Mouse (Mus musculus) midbrain, postnatal 0 days (tissue): ENCODE measurements around the gene Eif2b1. TPM values are rescaled to one million over a fixed set of nuclear protein-coding genes. Genes with fewer than 3 reads are reported as not detected.
"Not testable (repeated sequence)": the region's sequence is repeated elsewhere in the genome, so short reads cannot be mapped to it uniquely, and the experiment has no call there.

Experiments
- ATAC-seq: fragments of 200-750 bp; cut with Nextera tagmentation; 2 replicates; pipeline ENCODE4 v1.8.0; 2017; ENCODE audit warnings: moderate number of reproducible peaks, mild to moderate bottlenecking, moderate TSS enrichment, moderate library complexity; ENCODE audit not compliant: low FRiP score
- DNase-seq: peaks from one replicate; pipeline ENCODE4 v3.0.0-alpha.2; 2015; ENCODE audit warnings: low spot score
- H3K27ac ChIP-seq: fragments of 300-500 bp; sonication (generic); 2 replicates; pipeline ENCODE4 v1.5.1; 2014; ENCODE audit warnings: low read depth, mild to moderate bottlenecking, low read length, mixed read lengths
- H3K27me3 ChIP-seq: fragments of 300-500 bp; sonication (generic); 2 replicates; pipeline ENCODE4 v1.6.1; 2014; ENCODE audit warnings: low read length, control low read depth, mixed read lengths; ENCODE audit not compliant: insufficient read depth
- H3K36me3 ChIP-seq: fragments of 300-500 bp; sonication (generic); 2 replicates; pipeline ENCODE4 v1.6.1; 2014; ENCODE audit warnings: low read length, control low read depth, mixed read lengths; ENCODE audit not compliant: insufficient read depth
- H3K4me1 ChIP-seq: fragments of 300-500 bp; sonication (generic); 2 replicates; pipeline ENCODE4 v1.6.1; 2014; ENCODE audit warnings: mild to moderate bottlenecking, control low read depth, antibody characterized with exemption, low read length, mixed read lengths; ENCODE audit not compliant: insufficient read depth
- H3K4me2 ChIP-seq: fragments of 300-500 bp; sonication (generic); 2 replicates; pipeline ENCODE4 v1.6.1; 2014; ENCODE audit warnings: low read depth, mild to moderate bottlenecking, low read length, mixed read lengths; ENCODE audit not compliant: poor library complexity, severe bottlenecking
- H3K4me3 ChIP-seq: fragments of 300-500 bp; sonication (generic); 2 replicates; pipeline ENCODE4 v1.5.1; 2014; ENCODE audit warnings: low read depth, mild to moderate bottlenecking, low read length, moderate library complexity
- H3K9ac ChIP-seq: fragments of 300-500 bp; sonication (generic); replicated peaks from 2 replicates; pipeline ENCODE4 v1.6.1; 2014; ENCODE audit warnings: mild to moderate bottlenecking, low read length, moderate library complexity, mixed read lengths; ENCODE audit not compliant: poor library complexity, severe bottlenecking
- H3K9me3 ChIP-seq: fragments of 300-500 bp; sonication (generic); 2 replicates; pipeline ENCODE4 v1.6.1; 2016; ENCODE audit warnings: low read length, control low read depth
- CTCF ChIP-seq: IDR thresholded peaks from 2 replicates; pipeline ENCODE4 v1.5.1; 2016; ENCODE audit warnings: antibody characterized with exemption, mild to moderate bottlenecking
- WGBS: fragments of 180-500 bp; shearing (Covaris S2); extraction: QIAGEN DNeasy Blood & Tissue Kit; methylation state at CpG from one replicate; pipeline ENCODE4 v1.1.7; 2014; 5-methylcytosine and 5-hydroxymethylcytosine counted together
- polyA plus RNA-seq: library from polyadenylated mRNA; unstranded; fragments of >200 nt; fragmentation: Nextera tagmentation; extraction: Ambion mirVana; gene quantifications from 2 replicates; pipeline ENCODE4 v1.2.1, GENCODE M21; 2015
- total RNA-seq: library from RNA; depleted of rRNA; stranded (reverse); fragments of >200 nt; gene quantifications from 2 replicates; pipeline ENCODE4 v1.2.3, GENCODE M21; 2014

Gene Eif2b1
- total and polyA plus RNA-seq, 2 experiments from 2014 or later: 38.4 to 61.9 TPM

- Histone ChIP-seq H3K27ac (peak within 1 kb of the TSS; percentile 89), H3K36me3 (peaks cover 30% of the 10 kb centered on the region), H3K9ac (peak within 1 kb of the TSS; percentile 86), H3K4me1 (peaks cover 4% of the 10 kb centered on the region; the same call in 1 of the 2 replicates), H3K4me2 (peak within 1 kb of the TSS; percentile 73), H3K27me3 (no peaks in the 10 kb centered on the region), H3K9me3 (no peaks in the 10 kb centered on the region), H3K4me3 (peak within 1 kb of the TSS; percentile 93)
- WGBS: under 1% methylated on average over 66 of the region's 66 CpGs
- peak; percentile 53 for TF ChIP-seq CTCF
- ATAC-seq: peak; percentile 82
- peak; percentile 94 for DNase-seq
Observed at GRCm38 (mm10) chr5:124552558-124553307, 26.2 kb downstream of the Eif2b1 start, which contains the start of gene Ddx55. Gene Ddx55, plus strand, starts transcription at chr5:124552864.

- peak overlapping the region; percentile 93 for H3K4me3 ChIP-seq
- H3K36me3 ChIP-seq: peaks cover 29% of the 10 kb centered on the region
- H3K27ac ChIP-seq: no peak overlapping the region
- TF ChIP-seq CTCF: no peak
- ATAC-seq (no peak), DNase-seq (peak; percentile 40)
- peaks cover 4% of the 10 kb centered on the region; the same call in 1 of the 2 replicates for H3K4me1 ChIP-seq
- H3K4me2 ChIP-seq: peak overlapping the region; percentile 73
- WGBS: 13% methylated on average over 9 of the region's 9 CpGs
- H3K9me3 ChIP-seq: no peaks in the 10 kb centered on the region
- peak overlapping the region; percentile 86; the same call in 1 of the 2 replicates for H3K9ac ChIP-seq
- no peaks in the 10 kb centered on the region for H3K27me3 ChIP-seq
Observed at GRCm38 (mm10) chr5:124552094-124552472, 26.8 kb downstream of the Eif2b1 start.

- not testable (repeated sequence) for ATAC-seq, DNase-seq, H3K9me3 ChIP-seq, H3K27me3 ChIP-seq, H3K27ac ChIP-seq, H3K4me1 ChIP-seq
- H3K4me3 ChIP-seq: peak overlapping the region; percentile 93
- H3K9ac ChIP-seq: 0 out of 2 replicates have a peak overlapping the region, but pooled peaks have one; percentile 19
- whole genome bisulfite sequencing: 32% methylated on average over 5 of the region's 5 CpGs
- H3K36me3 ChIP-seq: peaks cover 28% of the 10 kb centered on the region
- peak overlapping the region; percentile 73 for H3K4me2 ChIP-seq
- peak; percentile 45 for TF ChIP-seq CTCF
Observed at GRCm38 (mm10) chr5:124551349-124552093, 27.4 kb downstream of the Eif2b1 start.

GRCm38 (mm10) chr5:124550737-124551136, 28.2 kb downstream of the Eif2b1 start:
- not testable (repeated sequence) for H3K27ac ChIP-seq, DNase-seq, H3K4me3 ChIP-seq, H3K9ac ChIP-seq, H3K4me1 ChIP-seq, H3K9me3 ChIP-seq, H3K27me3 ChIP-seq, H3K4me2 ChIP-seq, ATAC-seq
- 86% methylated on average over 3 of the region's 4 CpGs for WGBS
- peaks cover 32% of the 10 kb centered on the region for H3K36me3 ChIP-seq

- H3K9me3 ChIP-seq: no peaks in the 10 kb centered on the region
- no peaks in the 10 kb centered on the region for H3K27me3 ChIP-seq
- H3K36me3 ChIP-seq: peaks cover 18% of the 10 kb centered on the region
- no peak overlapping the region for H3K27ac ChIP-seq
- H3K9ac ChIP-seq: peak overlapping the region; percentile 58
- no peak for ATAC-seq
- no peak for DNase-seq
- H3K4me1 ChIP-seq: no peaks in the 10 kb centered on the region
- H3K4me3 ChIP-seq: peak overlapping the region; percentile 84
- TF ChIP-seq CTCF: no peak
- peak overlapping the region; percentile 72 for H3K4me2 ChIP-seq
- WGBS: 15% methylated on average over 8 of the region's 8 CpGs
Observed at GRCm38 (mm10) chr5:124541602-124541973, 37.3 kb downstream of the Eif2b1 start.
